Comparison of ENCODE assay signal across 9 mouse cellular contexts in the genomic region with DNA sequence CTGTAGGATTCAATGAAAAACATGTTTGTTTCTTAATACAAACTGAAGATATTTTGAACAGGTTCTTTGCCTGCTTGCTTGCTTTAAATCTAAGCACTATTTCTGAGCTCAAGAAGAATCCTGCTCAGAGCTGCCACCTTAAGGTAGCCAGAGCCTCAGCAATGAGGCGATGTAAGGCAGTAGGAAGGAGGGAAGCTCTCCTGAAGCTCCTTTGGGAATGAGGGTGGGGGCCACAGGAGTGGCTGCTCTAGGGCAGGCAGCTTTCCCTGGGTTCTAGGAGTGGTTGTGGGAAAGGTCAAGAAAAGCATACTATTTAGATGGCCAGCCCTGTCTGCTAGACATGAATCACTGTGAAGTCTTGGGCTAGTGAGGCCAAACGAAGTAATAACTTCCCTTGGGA.
A peak's percentile ranks its signal among the peaks of the same experiment; 100 is the strongest.
DNase-seq lines count a peak whose midpoint lies in the region; ATAC-seq and TF ChIP-seq lines count a peak whose summit lies in the region.
"Had no signal": no experiment of that assay in that cellular context is flagged by ENCODE, and none has a peak within 500 bp of the region (broad histone marks: within the 10 kb centered on the region; RNA-seq: fewer than 3 reads in every experiment).

No protein-coding gene starts in this region.

- H3K9me3 ChIP-seq in lung, embryonic 14.5 days (ENCODE audit: low read depth, low read length) = no peaks in the 10 kb centered on the region
- H3K9me3 ChIP-seq: limb, embryonic 13.5 days had no signal

- no peaks in the 10 kb centered on the region for H3K27me3 ChIP-seq in lung, embryonic 14.5 days (ENCODE audit: insufficient read depth, low read length)
- H3K27me3 ChIP-seq: limb, embryonic 13.5 days had no signal

- peak; percentile 13 for DNase-seq in adrenal gland, postnatal 10 days
- no peak for DNase-seq in adrenal gland, adult 18-20 months (ENCODE audit: low spot score in 2 of 2)
- DNase-seq in left cerebral cortex, adult 2 months (ENCODE audit: extremely low spot score in 1 of 2, low spot score in 2 of 2) = peak in 1 of 2 experiments; percentile 11
- DNase-seq in left cerebral cortex, postnatal 4 days = no peak
- DNase-seq in lung, embryonic 14.5 days = peak; percentile 65
- DNase-seq in urinary bladder, postnatal 10 days (ENCODE audit: low spot score) = no peak
- no peak for DNase-seq in adrenal gland, postnatal 25 days

- 41% methylated on average over 2 of the region's 2 CpGs for WGBS in lung, embryonic 14.5 days

- no peak overlapping the region for H3K27ac ChIP-seq in left cerebral cortex, adult 2 months
- H3K27ac ChIP-seq in brown adipose tissue, adult 24 weeks (replicated peaks; ENCODE audit: low read depth, low read length) = 0 out of 2 replicates have a peak overlapping the region, but pooled peaks have one; percentile 45
- H3K27ac ChIP-seq in lung, embryonic 14.5 days (ENCODE audit: low read depth) = no peak overlapping the region
- H3K27ac ChIP-seq: limb, embryonic 13.5 days had no signal

- no peak for ATAC-seq in lung, embryonic 14.5 days (ENCODE audit: insufficient read depth)

- no peak overlapping the region for H3K9ac ChIP-seq in lung, embryonic 14.5 days
- H3K9ac ChIP-seq: limb, embryonic 13.5 days had no signal

- peak; percentile 65 for TF ChIP-seq CTCF in left cerebral cortex, adult 2 months (IDR thresholded peaks at IDR 0.05)
- peak; percentile 65 for TF ChIP-seq CTCF in lung, embryonic 14.5 days (IDR thresholded peaks at IDR 0.05; ENCODE audit: low read depth)

- no peaks in the 10 kb centered on the region; the same call in 1 of the 2 replicates for H3K4me1 ChIP-seq in brown adipose tissue, adult 24 weeks (ENCODE audit: control insufficient read depth, insufficient read depth, insufficient read length, low read length)
- no peaks in the 10 kb centered on the region for H3K4me1 ChIP-seq in lung, embryonic 14.5 days (ENCODE audit: insufficient read depth)

- no peaks in the 10 kb centered on the region for H3K36me3 ChIP-seq in lung, embryonic 14.5 days (ENCODE audit: insufficient read depth)
- H3K36me3 ChIP-seq: limb, embryonic 13.5 days had no signal

- no peak overlapping the region for H3K4me3 ChIP-seq in left cerebral cortex, adult 2 months
- no peak overlapping the region for H3K4me3 ChIP-seq in brown adipose tissue, adult 24 weeks (ENCODE audit: insufficient read depth, low read depth, low read length)
- no peak overlapping the region for H3K4me3 ChIP-seq in lung, embryonic 14.5 days (ENCODE audit: low read depth, low read length)
- H3K4me3 ChIP-seq: limb, embryonic 13.5 days had no signal

- intact Hi-C loops in left cerebral cortex, adult 2 months (cut with DNase I) = no loop called here
- intact Hi-C loops in left cerebral cortex, postnatal 4 days (cut with DNase I) = no loop called here

- H3K4me2 ChIP-seq in lung, embryonic 14.5 days = no peak overlapping the region
- H3K4me2 ChIP-seq: limb, embryonic 13.5 days had no signal

Comparison
In these comparisons a context has a peak if more than half of its experiments do, and no peak if none do; other contexts are left out.
1. DNase-seq: peak in adrenal gland, postnatal 10 days (single experiment) and lung, embryonic 14.5 days (single experiment); none in adrenal gland, adult 18-20 months (0 of 2), left cerebral cortex, postnatal 4 days (single experiment), urinary bladder, postnatal 10 days (single experiment) and adrenal gland, postnatal 25 days (single experiment).